Mouse (Mus musculus) splenic B cell, adult 2 months (primary cell): Measurements from ENCODE around the gene Tmem123.
A peak's percentile ranks its signal among the peaks of the same experiment; 100 is the strongest.

Experiments
- DNase-seq: peaks from one replicate; pipeline ENCODE4 v3.0.0-alpha.2; 2011; ENCODE audit warnings: low read depth, low spot score
- H3K27me3 ChIP-seq: 2 replicates; pipeline ENCODE4 v1.6.1; 2012; ENCODE audit warnings: mild to moderate bottlenecking, low read length, moderate library complexity, mixed read lengths; ENCODE audit not compliant: control insufficient read depth, poor library complexity, insufficient read depth, severe bottlenecking
- H3K36me3 ChIP-seq: 2 replicates; pipeline ENCODE4 v1.6.1; 2012; ENCODE audit warnings: mild to moderate bottlenecking, low read length, moderate library complexity, mixed read lengths; ENCODE audit not compliant: control insufficient read depth, poor library complexity, insufficient read depth, severe bottlenecking

Gene Tmem123

DNA sequence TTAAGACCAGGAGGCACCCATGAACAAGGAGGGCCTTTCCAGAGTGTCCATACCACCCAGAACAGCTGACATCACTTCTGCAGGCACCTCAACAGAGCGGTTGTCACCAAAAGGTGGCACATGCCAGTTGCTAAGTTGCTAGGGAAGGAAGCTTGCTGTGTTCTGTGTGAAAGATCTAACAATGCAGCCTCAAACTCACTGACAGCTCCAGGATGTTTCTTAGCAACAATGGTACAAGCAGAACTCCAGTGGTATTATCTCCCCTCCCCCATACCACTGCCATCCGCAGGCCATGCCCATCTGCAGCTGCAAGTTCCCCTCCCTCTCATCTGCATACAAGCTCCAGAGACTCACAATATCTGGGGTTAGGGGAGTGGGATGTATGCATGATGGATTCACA, 3.7 kb downstream of the Tmem123 start:
- Histone ChIP-seq H3K36me3 (peaks cover 2% of the 10 kb centered on the region), H3K27me3 (no peaks in the 10 kb centered on the region)
- DNase-seq, result peak; percentile 54

DNA sequence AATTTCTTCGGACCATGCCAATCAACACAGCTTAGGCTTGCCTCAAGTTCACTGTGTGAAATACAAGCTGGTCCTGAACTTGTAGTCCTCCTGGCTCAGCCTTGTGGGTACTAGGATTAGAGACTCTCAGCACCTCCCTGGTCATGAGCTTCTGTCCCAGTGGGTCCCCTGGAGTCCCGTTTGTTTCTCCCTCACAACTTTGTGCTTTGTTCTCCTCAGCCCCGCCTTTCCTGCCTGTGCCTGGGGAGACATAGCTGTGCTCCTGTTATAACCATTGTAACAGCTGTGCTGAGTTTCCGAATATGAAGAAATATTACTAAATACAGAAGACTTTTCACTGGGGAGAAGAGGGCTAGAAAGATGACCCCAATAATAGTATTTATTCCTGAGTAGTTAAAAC, 5.2 kb downstream of the Tmem123 start:
- Histone ChIP-seq H3K27me3 (no peaks in the 10 kb centered on the region), H3K36me3 (peaks cover 10% of the 10 kb centered on the region)
- no peak for DNase-seq

DNA sequence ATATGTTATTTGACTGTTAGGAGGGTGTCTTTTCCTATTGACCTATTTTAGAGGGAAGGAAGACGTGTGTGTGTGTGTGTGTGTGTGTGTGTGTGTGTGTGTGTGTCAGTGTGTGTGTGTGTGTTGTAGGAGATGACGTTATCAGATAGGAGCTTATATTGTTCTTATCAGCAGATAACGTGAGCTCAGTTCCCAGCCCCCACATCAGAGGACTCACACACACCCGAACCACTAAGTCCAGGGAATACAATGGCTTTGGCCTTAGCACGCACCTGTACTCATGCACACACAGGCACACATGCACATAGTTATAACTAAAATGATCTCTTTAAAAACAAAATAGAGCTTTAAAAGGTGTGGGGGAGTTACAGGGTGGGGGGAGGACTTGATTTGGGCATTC, 5.7 kb downstream of the Tmem123 start:
- H3K36me3 ChIP-seq, result peaks cover 10% of the 10 kb centered on the region
- DNase-seq, result no peak
- no peaks in the 10 kb centered on the region for H3K27me3 ChIP-seq

DNA sequence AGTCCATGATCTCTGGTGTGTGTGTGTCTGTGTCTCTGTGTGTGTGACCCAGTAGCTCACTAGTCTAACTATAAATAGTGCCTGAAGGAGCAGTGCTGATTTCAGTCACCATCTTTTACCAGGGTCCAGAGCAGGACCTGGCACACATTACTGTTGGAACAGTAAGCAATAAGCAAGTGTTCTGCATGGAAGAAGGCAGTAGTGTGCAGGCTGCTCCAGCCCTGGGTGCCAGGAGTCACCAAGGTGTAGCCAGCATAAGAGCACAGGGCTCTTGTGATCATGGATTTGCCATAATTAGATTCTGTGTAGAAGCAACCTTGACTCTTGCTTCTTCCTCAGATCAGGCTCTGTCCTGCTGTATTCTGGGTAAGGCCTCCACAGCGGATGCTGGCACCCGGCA, 8.5 kb downstream of the Tmem123 start:
- no peak for DNase-seq
- Histone ChIP-seq H3K36me3 (peaks cover 10% of the 10 kb centered on the region), H3K27me3 (no peaks in the 10 kb centered on the region)

DNA sequence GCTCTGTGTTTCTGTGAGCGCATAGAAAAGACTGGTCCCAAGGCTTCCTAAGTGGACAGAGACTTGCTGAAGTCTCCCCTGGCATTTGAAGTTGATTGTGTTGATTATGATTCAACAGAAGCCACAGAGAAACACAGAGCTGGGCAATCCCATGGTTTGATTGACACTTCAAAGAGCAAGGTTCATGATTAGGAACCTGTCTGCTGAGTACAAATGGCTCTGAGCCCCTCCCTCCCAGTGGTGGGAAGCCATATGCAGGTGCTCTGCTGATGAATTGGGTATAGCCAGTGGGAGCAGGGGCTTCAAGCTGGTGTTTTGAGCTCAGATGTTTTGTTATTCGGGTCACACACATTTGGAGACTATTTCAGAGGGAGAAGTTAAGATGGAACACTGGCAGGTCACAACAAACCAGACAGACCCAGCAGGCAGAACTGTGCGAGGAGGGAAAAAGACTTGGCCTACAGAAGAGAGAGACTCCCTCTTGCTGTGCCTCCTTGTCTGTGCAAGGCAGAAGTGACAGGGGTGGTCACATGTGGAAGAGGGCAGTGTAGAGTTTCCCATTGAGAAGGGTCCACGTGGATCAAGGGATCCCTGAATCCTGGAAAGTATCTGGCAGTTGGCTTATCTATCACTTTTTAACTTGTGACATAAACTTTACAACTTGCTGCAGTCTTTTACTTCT, 9.1 kb downstream of the Tmem123 start:
- H3K36me3 ChIP-seq, result peaks cover 10% of the 10 kb centered on the region
- DNase-seq, result no peak
- H3K27me3 ChIP-seq, result no peaks in the 10 kb centered on the region

DNA sequence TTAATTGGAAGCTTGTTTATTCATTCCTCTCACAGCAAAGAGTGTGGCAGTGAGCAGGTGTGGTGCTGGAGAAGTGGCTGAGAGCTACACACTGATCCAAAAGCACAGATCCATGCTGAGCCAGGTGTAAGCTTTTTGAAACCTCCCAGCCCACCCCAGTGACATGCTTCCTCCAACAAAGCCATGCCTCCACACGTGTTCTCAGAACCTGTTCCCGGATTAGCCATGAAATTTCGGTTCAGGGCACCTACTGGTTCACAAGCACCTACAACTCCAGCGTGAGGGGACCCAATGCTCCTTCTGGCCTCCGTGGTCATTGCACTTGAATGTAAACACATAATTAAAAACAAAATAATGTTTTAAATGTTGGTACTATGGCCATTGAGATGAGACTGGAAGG, 9.8 kb downstream of the Tmem123 start:
- H3K36me3 ChIP-seq, result peaks cover 11% of the 10 kb centered on the region
- DNase-seq, result no peak
- no peaks in the 10 kb centered on the region for H3K27me3 ChIP-seq

DNA sequence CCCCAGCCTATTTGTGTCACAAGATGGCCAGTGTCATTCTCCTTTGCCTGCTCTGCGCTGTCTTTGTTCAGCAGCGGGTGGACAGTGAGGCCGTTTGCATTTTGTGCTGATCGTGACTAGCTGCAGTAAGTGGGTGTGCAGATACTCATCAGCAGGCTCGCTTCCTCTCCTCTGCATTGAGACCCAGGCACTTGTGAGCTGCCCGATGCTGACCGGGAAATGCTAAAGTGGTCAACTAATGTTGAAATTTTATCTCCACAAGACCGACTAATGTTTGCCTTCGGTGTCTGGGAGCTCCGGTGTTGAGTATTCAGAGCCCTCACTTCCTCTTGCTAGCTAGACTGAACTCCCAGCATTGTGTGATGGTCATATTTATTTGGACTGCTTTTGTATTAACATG, 10.7 kb downstream of the Tmem123 start:
- H3K27me3 ChIP-seq, result no peaks in the 10 kb centered on the region
- peaks cover 11% of the 10 kb centered on the region for H3K36me3 ChIP-seq
- no peak for DNase-seq

DNA sequence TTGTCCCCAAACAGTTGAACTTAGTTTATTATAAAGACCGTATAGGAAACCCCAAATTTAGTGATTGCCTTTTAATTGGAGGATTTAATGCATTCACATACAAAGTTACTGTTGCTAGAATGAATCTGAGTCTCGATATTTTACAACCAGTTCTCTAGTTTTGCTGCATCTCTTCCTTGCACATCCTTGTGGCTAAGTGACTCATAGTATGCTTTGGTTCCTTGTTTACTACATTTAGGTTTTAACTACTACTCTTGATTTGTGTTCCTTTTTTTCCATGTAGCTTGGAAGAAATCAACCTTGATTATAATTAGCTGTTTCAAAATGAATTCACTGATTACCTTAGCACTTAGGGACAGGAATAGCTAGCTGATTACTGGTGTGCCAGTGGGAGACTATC, 11.2 kb downstream of the Tmem123 start:
- DNase-seq, result no peak
- Histone ChIP-seq H3K36me3 (peaks cover 11% of the 10 kb centered on the region; the same call in 1 of the 2 replicates), H3K27me3 (no peaks in the 10 kb centered on the region)

DNA sequence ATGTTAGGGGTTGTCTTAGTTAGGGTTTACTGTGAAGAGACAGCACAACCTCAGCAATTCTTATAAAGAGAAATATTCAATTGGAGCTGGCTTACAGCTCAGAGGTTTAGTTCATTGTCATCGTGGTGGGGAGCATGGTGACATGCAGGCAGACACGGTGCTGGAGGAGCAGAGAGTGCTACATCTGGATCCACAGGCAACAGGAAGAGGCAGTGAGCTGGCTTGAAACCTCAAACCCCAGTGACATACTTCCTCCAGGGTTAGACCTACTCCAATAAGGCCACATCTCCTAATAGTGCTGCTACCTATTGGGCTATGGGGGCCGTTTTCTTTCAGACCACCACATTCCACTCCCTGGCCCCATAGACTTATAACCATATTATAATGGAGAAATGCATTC, 12.1 kb downstream of the Tmem123 start:
- H3K36me3 ChIP-seq, result peaks cover 11% of the 10 kb centered on the region; the same call in 1 of the 2 replicates
- peak; percentile 47 for DNase-seq

DNA sequence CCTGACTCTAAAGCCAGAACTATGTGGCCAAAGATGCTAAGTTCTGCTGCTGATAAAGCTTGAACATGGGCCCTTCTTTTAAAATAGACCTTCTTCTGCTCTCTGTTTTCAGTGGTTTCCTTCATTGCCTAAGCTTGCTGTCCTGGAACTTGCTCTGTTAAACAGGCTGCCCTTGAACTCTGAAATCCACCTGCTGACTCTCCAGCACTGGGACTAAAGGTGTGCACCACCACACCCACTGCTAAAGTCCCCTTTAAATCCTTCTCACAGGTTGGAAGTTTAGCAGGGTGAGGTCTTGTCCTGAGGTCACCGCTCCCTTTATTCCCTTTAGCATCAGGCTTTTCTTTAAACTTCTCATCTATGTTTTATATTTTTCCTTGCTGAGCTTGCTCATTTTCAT, 13.1 kb downstream of the Tmem123 start:
- no peak for DNase-seq
- no peaks in the 10 kb centered on the region for H3K27me3 ChIP-seq
- peaks cover 15% of the 10 kb centered on the region; the same call in 1 of the 2 replicates for H3K36me3 ChIP-seq

More for the DNA sequence above, 12.1 kb downstream of the Tmem123 start:
- no peaks in the 10 kb centered on the region for H3K27me3 ChIP-seq

DNA sequence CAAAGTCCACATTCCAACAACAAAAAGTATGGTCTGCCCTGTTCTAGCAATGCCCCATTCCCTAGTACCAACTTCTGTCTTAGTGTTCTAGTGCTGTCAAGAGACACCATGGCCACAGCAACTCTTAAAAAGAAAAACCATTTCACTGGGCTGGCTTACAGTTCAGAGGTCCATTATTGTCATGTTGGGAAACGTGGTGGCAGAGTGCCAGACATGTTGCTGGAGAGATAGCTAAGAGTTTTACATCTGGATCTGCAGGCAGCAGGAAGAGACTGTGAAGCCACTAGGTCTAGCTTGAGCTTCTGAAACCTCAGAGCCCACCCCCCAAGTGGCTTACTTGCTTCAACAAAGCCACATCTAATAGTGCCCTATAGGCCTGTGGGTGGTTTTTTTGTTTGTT, 13.8 kb downstream of the Tmem123 start:
- no peak for DNase-seq
- H3K36me3 ChIP-seq, result peaks cover 16% of the 10 kb centered on the region
- H3K27me3 ChIP-seq, result no peaks in the 10 kb centered on the region

DNA sequence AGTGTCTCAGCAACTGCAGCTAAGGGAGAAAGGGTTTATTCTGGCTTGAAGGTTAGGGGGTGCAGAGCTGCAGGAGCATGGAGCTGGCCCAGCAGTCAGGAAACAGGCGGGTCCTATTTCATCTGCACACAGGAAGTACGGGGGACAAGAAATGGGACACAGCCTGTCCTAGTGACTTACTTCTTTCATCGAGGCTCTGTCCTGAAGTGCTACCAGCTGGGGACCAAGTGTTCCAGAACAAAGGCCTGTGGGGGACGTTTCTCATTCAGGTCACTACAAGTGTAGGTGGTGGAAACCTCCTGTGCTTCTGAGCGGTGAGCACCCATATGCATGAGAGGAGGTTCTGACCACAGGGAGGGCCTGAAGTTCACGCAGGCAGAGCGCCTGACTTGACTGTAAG, 14.9 kb downstream of the Tmem123 start:
- Histone ChIP-seq H3K27me3 (no peaks in the 10 kb centered on the region), H3K36me3 (peaks cover 11% of the 10 kb centered on the region)
- no peak for DNase-seq

DNA sequence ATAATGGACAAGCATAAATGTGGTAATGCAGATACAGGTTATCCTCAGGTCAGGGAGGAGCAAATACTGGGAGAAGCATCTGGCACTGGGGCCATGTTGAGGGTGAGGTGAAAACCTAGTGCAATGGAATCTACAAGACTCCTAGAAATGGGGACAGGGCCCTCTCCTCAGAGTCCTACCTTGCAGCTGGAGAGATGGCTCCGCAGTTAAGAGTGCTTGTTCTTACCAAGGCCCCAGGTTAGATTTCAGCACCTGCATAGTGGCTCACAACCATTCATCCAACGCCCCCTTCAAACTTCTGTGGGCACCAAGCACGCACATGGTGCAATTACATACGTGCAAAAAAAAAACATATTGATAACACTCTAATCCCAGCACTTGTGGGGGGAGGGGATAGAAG, 15.9 kb downstream of the Tmem123 start:
- Histone ChIP-seq H3K27me3 (no peaks in the 10 kb centered on the region), H3K36me3 (peaks cover 12% of the 10 kb centered on the region)
- DNase-seq, result no peak

DNA sequence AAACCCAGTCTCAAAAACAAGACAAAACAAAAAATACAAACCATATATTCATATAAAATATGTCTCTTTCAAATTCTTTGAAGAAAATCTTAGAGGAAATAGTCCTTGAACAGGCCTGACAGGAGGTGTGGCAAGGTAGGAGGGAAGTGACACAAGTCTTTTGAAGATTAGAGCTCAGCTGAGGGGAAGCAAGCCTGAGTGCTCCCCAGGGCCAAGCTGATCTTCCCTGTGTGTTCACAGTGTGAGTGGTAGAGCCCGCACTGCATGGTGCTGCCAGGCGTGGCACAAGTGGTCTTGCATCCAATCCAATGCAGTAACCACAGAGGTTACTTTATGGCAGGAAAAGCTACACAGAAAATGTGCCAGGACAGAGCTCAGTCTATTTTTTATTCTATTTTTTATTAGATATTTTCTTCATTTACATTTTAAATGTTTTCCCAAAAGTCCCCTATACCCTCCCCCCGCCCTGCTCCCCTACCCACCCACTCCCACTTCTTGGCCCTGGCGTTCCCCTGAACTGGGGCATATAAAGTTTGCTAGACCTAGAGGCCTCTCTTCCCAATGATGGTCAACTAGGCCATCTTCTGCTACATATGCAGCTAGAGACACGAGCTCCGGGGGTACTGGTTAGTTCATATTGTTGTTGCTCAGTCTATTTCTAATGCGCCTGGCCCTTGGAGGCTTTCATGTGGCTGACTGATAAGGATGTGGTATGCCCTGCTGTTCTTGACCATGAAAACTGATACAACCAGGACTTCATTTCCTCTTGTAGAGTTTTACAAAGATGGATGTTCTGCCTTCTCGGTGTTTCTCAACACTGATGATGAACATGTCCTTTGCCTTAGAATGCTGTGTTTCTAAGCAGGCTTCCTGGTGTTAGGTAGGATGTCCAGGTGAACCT, 16.7 kb downstream of the Tmem123 start:
- Histone ChIP-seq H3K27me3 (no peaks in the 10 kb centered on the region), H3K36me3 (peaks cover 17% of the 10 kb centered on the region)
- peak; percentile 88 for DNase-seq

DNA sequence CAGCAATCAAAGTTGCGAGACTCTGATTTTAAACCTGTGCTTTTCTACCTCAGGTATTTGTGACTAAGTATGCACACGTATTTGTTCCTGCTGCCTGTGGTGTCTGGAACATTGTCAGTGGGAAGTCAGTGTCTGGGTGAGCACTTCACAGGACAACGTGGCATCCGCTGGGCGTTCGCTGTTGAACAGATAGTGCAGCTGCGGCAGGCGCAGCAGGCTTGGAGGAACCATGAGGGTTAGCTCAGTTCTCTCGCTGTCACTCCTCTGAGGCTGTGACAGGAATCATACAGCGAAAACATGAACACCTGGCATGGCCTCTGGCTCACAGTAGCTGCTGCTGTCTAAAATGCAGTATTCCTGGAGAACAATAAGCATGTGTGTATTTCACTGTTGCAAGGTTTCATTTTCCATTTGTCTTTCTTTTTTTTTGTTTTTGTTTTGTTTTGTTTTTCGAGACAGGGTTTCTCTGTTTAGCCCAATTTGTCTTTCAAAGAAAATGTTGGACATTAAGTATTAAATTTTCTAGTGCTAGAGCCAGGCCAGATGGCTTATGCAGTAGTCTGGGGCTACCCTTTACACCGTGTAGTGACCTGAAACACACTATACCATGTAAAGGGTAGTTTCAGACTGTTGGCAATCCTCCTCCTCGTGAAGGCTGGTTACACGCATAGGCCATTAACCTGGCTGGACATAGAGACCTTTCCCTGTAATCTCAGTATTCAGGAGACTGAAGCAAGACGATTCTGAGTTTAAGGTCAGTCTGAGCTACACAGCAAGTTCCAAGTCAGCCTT, 20.2 kb downstream of the Tmem123 start:
- Histone ChIP-seq H3K27me3 (no peaks in the 10 kb centered on the region), H3K36me3 (peaks cover 17% of the 10 kb centered on the region)
- no peak for DNase-seq
